Mouse (Mus musculus) liver, embryonic 12.5 days (tissue): ENCODE data around the gene Thsd7b. TPM values are rescaled to one million over a fixed set of nuclear protein-coding genes. Genes with fewer than 3 reads are reported as not detected.
A peak's percentile ranks its signal among the peaks of the same experiment; 100 is the strongest.
"Not testable (repeated sequence)": the region's sequence is repeated elsewhere in the genome, so short reads cannot be mapped to it uniquely, and the experiment has no call there.

Experiments
- ATAC-seq: fragments of 200-750 bp; cut with Nextera tagmentation; 2 replicates; pipeline ENCODE4 v1.8.0; 2017; ENCODE audit warnings: moderate number of reproducible peaks, mild to moderate bottlenecking, moderate library complexity
- H3K27ac ChIP-seq: fragments of 300-500 bp; sonication (generic); 2 replicates; pipeline ENCODE4 v1.5.1; 2016; ENCODE audit warnings: mild to moderate bottlenecking
- H3K27me3 ChIP-seq: fragments of 300-500 bp; sonication (generic); replicated peaks from 2 replicates; pipeline ENCODE4 v1.6.1; 2016; ENCODE audit warnings: mild to moderate bottlenecking, moderate library complexity
- H3K36me3 ChIP-seq: fragments of 300-500 bp; sonication (generic); 2 replicates; pipeline ENCODE4 v1.6.1; 2016; ENCODE audit warnings: mild to moderate bottlenecking, moderate library complexity
- H3K4me1 ChIP-seq: fragments of 300-500 bp; sonication (generic); 2 replicates; pipeline ENCODE4 v1.6.1; 2016
- H3K4me2 ChIP-seq: fragments of 300-500 bp; sonication (generic); 2 replicates; pipeline ENCODE4 v1.6.1; 2016; ENCODE audit warnings: mild to moderate bottlenecking, moderate library complexity
- H3K4me3 ChIP-seq: fragments of 300-500 bp; sonication (generic); 2 replicates; pipeline ENCODE4 v1.5.1; 2016; ENCODE audit warnings: mild to moderate bottlenecking, moderate library complexity
- H3K9ac ChIP-seq: fragments of 300-500 bp; sonication (generic); 2 replicates; pipeline ENCODE4 v1.6.1; 2016; ENCODE audit warnings: mild to moderate bottlenecking, moderate library complexity
- H3K9me3 ChIP-seq: fragments of 300-500 bp; sonication (generic); replicated peaks from 2 replicates; pipeline ENCODE4 v1.6.1; 2016; ENCODE audit warnings: mild to moderate bottlenecking, moderate library complexity
- WGBS: fragments of 180-500 bp; shearing (Covaris S2); methylation state at CpG from one replicate; pipeline ENCODE4 v1.1.7; 2016; ENCODE audit not compliant: insufficient replicate concordance; 5-methylcytosine and 5-hydroxymethylcytosine counted together
- polyA plus RNA-seq: library from polyadenylated mRNA; unstranded; fragments of >200 nt; fragmentation: Nextera tagmentation; extraction: Ambion mirVana; gene quantifications from 2 replicates; pipeline ENCODE4 v1.2.1, GENCODE M21; 2016

Thsd7b gene
- polyA plus RNA-seq, 1 experiment from 2014 or later = 0.26 TPM

- H3K27ac ChIP-seq = no peak overlapping the region
- H3K4me3 ChIP-seq = no peak overlapping the region
- ATAC-seq = no peak
Measured at GRCm38 (mm10) chr1:129595447-129595846, 322.3 kb downstream of the Thsd7b start.

GRCm38 (mm10) chr1:129600933-129601332, 327.8 kb downstream of the Thsd7b start:
- Histone ChIP-seq H3K27ac (no peak overlapping the region), H3K4me2 (no peak overlapping the region), H3K4me1 (no peaks in the 10 kb centered on the region), H3K27me3 (no peaks in the 10 kb centered on the region), H3K9me3 (no peaks in the 10 kb centered on the region), H3K4me3 (no peak overlapping the region), H3K36me3 (no peaks in the 10 kb centered on the region), H3K9ac (no peak overlapping the region)
- no peak for ATAC-seq

More at GRCm38 (mm10) chr1:129595447-129595846, 322.3 kb downstream of the Thsd7b start:
- 74% methylated on average over 13 of the region's 13 CpGs for WGBS
- Histone ChIP-seq H3K9ac (no peak overlapping the region), H3K27me3 (no peaks in the 10 kb centered on the region), H3K4me1 (no peaks in the 10 kb centered on the region), H3K36me3 (no peaks in the 10 kb centered on the region), H3K9me3 (no peaks in the 10 kb centered on the region), H3K4me2 (no peak overlapping the region)

- Histone ChIP-seq H3K27me3 (no peaks in the 10 kb centered on the region), H3K9ac (no peak overlapping the region), H3K4me1 (no peaks in the 10 kb centered on the region), H3K4me2 (no peak overlapping the region), H3K36me3 (no peaks in the 10 kb centered on the region), H3K9me3 (no peaks in the 10 kb centered on the region), H3K4me3 (no peak overlapping the region), H3K27ac (no peak overlapping the region)
- no peak for ATAC-seq
Measured at GRCm38 (mm10) chr1:129602284-129602683, 329.2 kb downstream of the Thsd7b start.

- Histone ChIP-seq H3K9me3 (no peaks in the 10 kb centered on the region), H3K36me3 (no peaks in the 10 kb centered on the region), H3K4me3 (no peak overlapping the region), H3K4me1 (no peaks in the 10 kb centered on the region), H3K27me3 (no peaks in the 10 kb centered on the region), H3K9ac (no peak overlapping the region), H3K4me2 (no peak overlapping the region), H3K27ac (no peak overlapping the region)
- no peak for ATAC-seq
- WGBS = 39% methylated on average over 3 of the region's 3 CpGs
Measured at GRCm38 (mm10) chr1:129608395-129608794, 335.3 kb downstream of the Thsd7b start.

- no peaks in the 10 kb centered on the region for H3K36me3 ChIP-seq
- no peaks in the 10 kb centered on the region for H3K4me1 ChIP-seq
- H3K9ac ChIP-seq = no peak overlapping the region
- no peak overlapping the region for H3K4me2 ChIP-seq
- 0% methylated on average over 1 of the region's 1 CpGs for WGBS
- no peaks in the 10 kb centered on the region for H3K9me3 ChIP-seq
- no peaks in the 10 kb centered on the region for H3K27me3 ChIP-seq
- ATAC-seq = no peak
- H3K4me3 ChIP-seq = no peak overlapping the region
- H3K27ac ChIP-seq = no peak overlapping the region
Measured at GRCm38 (mm10) chr1:129616080-129616479, 343.0 kb downstream of the Thsd7b start.

- Histone ChIP-seq H3K9me3 (no peaks in the 10 kb centered on the region), H3K4me1 (no peaks in the 10 kb centered on the region), H3K9ac (no peak overlapping the region), H3K27ac (no peak overlapping the region), H3K4me2 (no peak overlapping the region), H3K27me3 (no peaks in the 10 kb centered on the region), H3K36me3 (no peaks in the 10 kb centered on the region), H3K4me3 (no peak overlapping the region)
- ATAC-seq = no peak
- WGBS = 66% methylated on average over 7 of the region's 7 CpGs
Measured at GRCm38 (mm10) chr1:129619440-129620301, 346.6 kb downstream of the Thsd7b start.

- H3K9ac ChIP-seq = no peak overlapping the region
Measured at GRCm38 (mm10) chr1:129624519-129624918, 351.4 kb downstream of the Thsd7b start.

GRCm38 (mm10) chr1:129635146-129635545, 362.0 kb downstream of the Thsd7b start:
- WGBS = 67% methylated on average over 4 of the region's 4 CpGs
- Histone ChIP-seq H3K4me2 (no peak overlapping the region), H3K4me3 (no peak overlapping the region), H3K9ac (no peak overlapping the region), H3K27me3 (no peaks in the 10 kb centered on the region), H3K9me3 (no peaks in the 10 kb centered on the region), H3K4me1 (no peaks in the 10 kb centered on the region), H3K36me3 (no peaks in the 10 kb centered on the region), H3K27ac (no peak overlapping the region)
- ATAC-seq = no peak

More at GRCm38 (mm10) chr1:129624519-129624918, 351.4 kb downstream of the Thsd7b start:
- Histone ChIP-seq H3K36me3 (no peaks in the 10 kb centered on the region), H3K4me3 (no peak overlapping the region), H3K27ac (no peak overlapping the region), H3K27me3 (no peaks in the 10 kb centered on the region), H3K9me3 (no peaks in the 10 kb centered on the region), H3K4me1 (no peaks in the 10 kb centered on the region), H3K4me2 (no peak overlapping the region)
- WGBS = 57% methylated on average over 6 of the region's 6 CpGs
- ATAC-seq = no peak

GRCm38 (mm10) chr1:129644252-129644861, 371.3 kb downstream of the Thsd7b start:
- Histone ChIP-seq H3K4me1 (no peaks in the 10 kb centered on the region), H3K27ac (no peak overlapping the region), H3K9me3 (no peaks in the 10 kb centered on the region), H3K4me3 (no peak overlapping the region), H3K27me3 (no peaks in the 10 kb centered on the region), H3K36me3 (no peaks in the 10 kb centered on the region), H3K9ac (no peak overlapping the region), H3K4me2 (no peak overlapping the region)
- WGBS = 63% methylated on average over 8 of the region's 8 CpGs
- ATAC-seq = no peak

GRCm38 (mm10) chr1:129651448-129651847, 378.3 kb downstream of the Thsd7b start:
- not testable (repeated sequence) for H3K27ac ChIP-seq, H3K36me3 ChIP-seq, H3K9me3 ChIP-seq, H3K4me1 ChIP-seq, H3K4me3 ChIP-seq, H3K4me2 ChIP-seq, ATAC-seq, H3K27me3 ChIP-seq, H3K9ac ChIP-seq
- WGBS = 69% methylated on average over 6 of the region's 6 CpGs

GRCm38 (mm10) chr1:129658045-129658444, 384.9 kb downstream of the Thsd7b start:
- ATAC-seq = peak; percentile 27; the same call in 1 of the 2 replicates
- no peak overlapping the region for H3K4me2 ChIP-seq
- no peaks in the 10 kb centered on the region for H3K4me1 ChIP-seq
- H3K9me3 ChIP-seq = no peaks in the 10 kb centered on the region
- no peaks in the 10 kb centered on the region for H3K27me3 ChIP-seq
- 12% methylated on average over 3 of the region's 3 CpGs for WGBS
- H3K4me3 ChIP-seq = no peak overlapping the region
- H3K9ac ChIP-seq = no peak overlapping the region
- no peaks in the 10 kb centered on the region for H3K36me3 ChIP-seq
- no peak overlapping the region for H3K27ac ChIP-seq

GRCm38 (mm10) chr1:129675878-129676277, 402.8 kb downstream of the Thsd7b start:
- H3K27me3 ChIP-seq = no peaks in the 10 kb centered on the region
- no peak for ATAC-seq
- H3K4me3 ChIP-seq = no peak overlapping the region
- no peaks in the 10 kb centered on the region for H3K9me3 ChIP-seq
- no peak overlapping the region for H3K4me2 ChIP-seq
- H3K36me3 ChIP-seq = no peaks in the 10 kb centered on the region
- H3K9ac ChIP-seq = no peak overlapping the region
- no peaks in the 10 kb centered on the region for H3K4me1 ChIP-seq
- WGBS = 70% methylated on average over 1 of the region's 1 CpGs
- no peak overlapping the region for H3K27ac ChIP-seq
